Mouse (Mus musculus): Measurements from ENCODE around the gene Ccm2l. TPM values are rescaled to one million over a fixed set of nuclear protein-coding genes. Genes with fewer than 3 reads are reported as not detected.

Gene Ccm2l
- polyA plus RNA-seq, 1 experiment from 2014 or later, result 5.1 TPM

DNA sequence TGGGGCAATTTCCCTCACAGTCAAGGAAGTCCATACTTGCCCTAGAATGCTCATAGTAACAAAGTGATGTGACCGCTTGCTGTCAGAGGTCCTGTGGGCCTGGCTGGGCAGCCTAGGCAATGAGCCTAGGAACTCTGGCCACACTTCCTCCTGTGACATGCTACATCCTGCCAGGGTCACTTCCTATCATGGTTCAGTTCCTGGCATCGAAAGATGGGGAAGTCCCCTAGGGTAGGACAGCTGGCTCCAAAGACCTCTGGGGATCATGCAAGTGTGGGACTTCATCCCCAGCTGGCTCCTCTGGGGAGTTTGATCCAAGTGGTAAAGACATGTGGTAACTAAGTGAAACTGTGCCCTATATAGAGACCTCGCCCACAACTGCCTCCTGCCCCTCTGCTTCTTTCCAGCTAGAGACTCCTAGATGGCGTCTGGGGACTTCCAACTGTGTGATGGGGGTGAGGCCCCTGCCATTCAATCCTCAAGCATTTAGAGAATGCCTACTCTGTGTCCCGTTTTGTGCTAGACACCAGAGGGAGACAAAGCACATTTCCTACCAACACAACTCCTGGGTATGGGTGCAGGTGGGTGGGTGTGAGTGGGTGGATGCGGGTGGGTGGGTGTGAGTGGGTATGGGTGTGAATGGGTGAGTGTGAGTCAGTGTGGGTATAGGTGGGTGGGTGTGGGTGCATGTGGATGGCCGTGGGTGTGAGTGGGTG is 18.7 kb downstream of the Ccm2l start:
- Histone ChIP-seq H3K27me3 (ENCODE audit: insufficient read depth, poor library complexity, severe bottlenecking) (0 out of 2 replicates have a peak, but pooled peaks cover 2% of the 10 kb centered on the region), H3K9me3 (no peaks in the 10 kb centered on the region), H3K4me3 (no peak overlapping the region), H3K4me1 (peaks cover 9% of the 10 kb centered on the region), H3K27ac (peak overlapping the region; percentile 19; the same call in 1 of the 2 replicates), H3K36me3 (no peaks in the 10 kb centered on the region)
- DNase-seq (ENCODE audit: low spot score), result no peak
- WGBS, result 56% methylated on average over 7 of the region's 7 CpGs

DNA sequence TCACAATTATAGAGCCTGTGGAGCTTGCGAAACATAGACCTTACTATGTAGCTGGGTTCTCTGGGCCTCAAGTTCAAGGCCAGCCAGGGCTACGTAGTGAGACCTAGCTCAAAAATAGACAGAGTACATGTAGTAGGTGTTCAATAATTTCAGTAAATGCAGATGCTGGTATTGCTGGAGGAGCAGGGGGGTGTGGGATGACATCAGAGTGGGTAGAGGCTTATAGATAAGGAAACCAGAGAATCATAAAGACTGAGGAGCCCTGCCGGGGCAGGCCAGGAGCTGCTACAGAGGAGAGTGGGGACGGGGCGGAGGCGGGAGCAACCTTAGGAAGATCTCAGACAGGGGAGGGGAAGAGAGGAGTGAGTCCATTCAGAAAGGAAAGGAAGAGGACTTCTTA is 19.8 kb downstream of the Ccm2l start:
- Histone ChIP-seq H3K27me3 (ENCODE audit: insufficient read depth, poor library complexity, severe bottlenecking) (no peaks in the 10 kb centered on the region), H3K4me1 (peaks cover 13% of the 10 kb centered on the region), H3K27ac (no peak overlapping the region), H3K36me3 (no peaks in the 10 kb centered on the region), H3K4me3 (no peak overlapping the region), H3K9me3 (no peaks in the 10 kb centered on the region)
- DNase-seq (ENCODE audit: low spot score), result no peak
- 69% methylated on average over 6 of the region's 6 CpGs for WGBS

DNA sequence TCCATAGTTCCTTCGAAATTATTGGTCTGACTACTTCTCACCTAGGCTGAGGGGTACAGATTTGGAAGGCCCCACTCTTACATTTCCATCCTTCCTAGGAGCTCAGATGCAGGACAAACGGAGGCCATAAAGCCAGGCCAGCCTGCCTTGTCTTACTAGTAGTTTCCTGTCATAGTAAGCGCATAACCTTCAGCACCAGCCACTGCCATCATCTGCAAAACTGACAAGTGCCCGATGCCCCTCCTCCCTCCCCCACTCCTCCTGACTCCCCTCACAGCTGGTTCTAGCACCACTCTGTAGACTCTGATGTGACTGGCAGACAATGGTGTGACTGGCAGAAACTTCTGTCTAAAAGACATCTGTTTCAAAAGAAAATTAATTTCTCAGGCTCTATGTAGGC is 20.4 kb downstream of the Ccm2l start:
- no peak overlapping the region for H3K27ac ChIP-seq
- 85% methylated on average over 4 of the region's 4 CpGs for WGBS
- no peak for DNase-seq (ENCODE audit: low spot score)
- H3K4me3 ChIP-seq, result no peak overlapping the region
- no peaks in the 10 kb centered on the region for H3K9me3 ChIP-seq
- peaks cover 13% of the 10 kb centered on the region for H3K4me1 ChIP-seq
- no peaks in the 10 kb centered on the region for H3K27me3 ChIP-seq (ENCODE audit: insufficient read depth, poor library complexity, severe bottlenecking)
- H3K36me3 ChIP-seq, result no peaks in the 10 kb centered on the region

DNA sequence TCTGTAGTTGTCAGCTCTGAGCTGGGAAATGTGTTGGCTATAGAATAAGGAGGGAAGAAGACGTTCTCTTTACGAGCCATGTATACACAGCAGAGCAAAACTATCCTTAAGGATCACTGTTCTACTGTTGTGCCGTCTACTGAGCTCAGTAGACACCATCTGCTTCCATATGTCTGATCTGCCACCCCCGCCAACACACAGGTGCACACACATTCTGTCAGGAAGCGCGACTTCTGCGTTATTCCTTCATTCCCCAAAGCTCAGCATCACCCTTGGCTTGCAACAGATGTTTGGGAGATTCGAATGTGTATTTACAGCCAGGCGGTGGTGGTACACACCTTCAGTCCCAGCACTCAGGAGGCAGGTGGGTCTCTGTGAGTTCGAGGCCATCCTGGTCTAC is 21.3 kb downstream of the Ccm2l start:
- no peaks in the 10 kb centered on the region for H3K27me3 ChIP-seq (ENCODE audit: insufficient read depth, poor library complexity, severe bottlenecking)
- no peak overlapping the region for H3K27ac ChIP-seq
- peaks cover 12% of the 10 kb centered on the region for H3K4me1 ChIP-seq
- WGBS, result 83% methylated on average over 10 of the region's 10 CpGs
- H3K4me3 ChIP-seq, result no peak overlapping the region
- no peaks in the 10 kb centered on the region for H3K36me3 ChIP-seq
- no peak for DNase-seq (ENCODE audit: low spot score)
- no peaks in the 10 kb centered on the region for H3K9me3 ChIP-seq

DNA sequence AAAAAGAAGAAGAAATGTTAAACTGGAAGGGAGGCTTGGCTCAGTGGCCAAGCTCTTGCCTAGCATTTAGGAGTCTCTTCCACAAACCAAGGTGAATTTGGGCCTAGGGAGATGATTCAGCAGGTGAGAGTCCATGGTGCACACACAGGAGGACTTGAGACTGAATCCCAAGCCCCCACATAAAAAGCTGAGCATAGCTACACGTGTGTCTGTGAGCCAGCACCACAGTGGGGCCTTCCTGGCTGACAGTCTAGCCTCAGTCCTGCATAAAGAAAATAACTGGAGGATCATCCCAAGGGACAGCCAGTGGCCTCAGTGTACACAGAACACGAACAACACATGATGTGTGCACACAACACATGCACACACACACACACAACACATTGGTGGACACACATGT is 23.6 kb downstream of the Ccm2l start:
- Histone ChIP-seq H3K4me1 (peaks cover 11% of the 10 kb centered on the region), H3K36me3 (no peaks in the 10 kb centered on the region), H3K27me3 (ENCODE audit: insufficient read depth, poor library complexity, severe bottlenecking) (no peaks in the 10 kb centered on the region), H3K27ac (no peak overlapping the region), H3K4me3 (no peak overlapping the region), H3K9me3 (no peaks in the 10 kb centered on the region)
- no peak for DNase-seq (ENCODE audit: low spot score)
- 75% methylated on average over 2 of the region's 2 CpGs for WGBS

DNA sequence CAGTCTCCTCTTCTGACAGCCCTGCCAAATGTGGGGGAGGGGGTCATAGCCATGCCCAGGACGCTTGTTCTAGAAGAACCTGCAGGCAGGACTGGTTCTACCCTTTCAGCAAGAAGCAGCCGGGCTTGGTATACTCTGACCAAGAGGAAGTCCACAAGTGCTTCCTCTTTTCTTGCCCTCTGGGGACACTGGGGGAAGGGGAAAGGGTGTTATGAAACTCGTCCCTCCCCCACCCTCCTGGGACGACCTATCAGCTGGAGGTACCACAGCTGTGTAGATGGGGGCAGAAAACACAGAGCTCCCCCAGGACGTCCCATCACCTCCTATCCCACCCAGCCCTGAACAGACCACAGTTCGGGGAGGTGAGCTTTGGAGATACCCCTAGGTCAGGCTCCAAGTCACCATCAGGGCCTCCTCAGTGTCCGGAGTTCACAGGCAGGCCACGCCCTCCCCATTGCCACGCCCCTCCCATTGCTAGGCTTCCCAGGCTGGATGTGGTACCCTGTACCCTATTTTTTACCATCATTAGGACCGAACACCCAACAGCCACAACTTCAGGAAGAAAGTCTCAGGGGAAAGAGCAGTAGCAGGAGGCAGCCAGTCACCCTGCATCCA is 24.9 kb downstream of the Ccm2l start:
- no peak for DNase-seq (ENCODE audit: low spot score)
- Histone ChIP-seq H3K36me3 (no peaks in the 10 kb centered on the region), H3K4me1 (peaks cover 9% of the 10 kb centered on the region; the same call in 1 of the 2 replicates), H3K27me3 (ENCODE audit: insufficient read depth, poor library complexity, severe bottlenecking) (no peaks in the 10 kb centered on the region), H3K4me3 (no peak overlapping the region), H3K9me3 (no peaks in the 10 kb centered on the region), H3K27ac (no peak overlapping the region)
- WGBS, result 31% methylated on average over 10 of the region's 10 CpGs

DNA sequence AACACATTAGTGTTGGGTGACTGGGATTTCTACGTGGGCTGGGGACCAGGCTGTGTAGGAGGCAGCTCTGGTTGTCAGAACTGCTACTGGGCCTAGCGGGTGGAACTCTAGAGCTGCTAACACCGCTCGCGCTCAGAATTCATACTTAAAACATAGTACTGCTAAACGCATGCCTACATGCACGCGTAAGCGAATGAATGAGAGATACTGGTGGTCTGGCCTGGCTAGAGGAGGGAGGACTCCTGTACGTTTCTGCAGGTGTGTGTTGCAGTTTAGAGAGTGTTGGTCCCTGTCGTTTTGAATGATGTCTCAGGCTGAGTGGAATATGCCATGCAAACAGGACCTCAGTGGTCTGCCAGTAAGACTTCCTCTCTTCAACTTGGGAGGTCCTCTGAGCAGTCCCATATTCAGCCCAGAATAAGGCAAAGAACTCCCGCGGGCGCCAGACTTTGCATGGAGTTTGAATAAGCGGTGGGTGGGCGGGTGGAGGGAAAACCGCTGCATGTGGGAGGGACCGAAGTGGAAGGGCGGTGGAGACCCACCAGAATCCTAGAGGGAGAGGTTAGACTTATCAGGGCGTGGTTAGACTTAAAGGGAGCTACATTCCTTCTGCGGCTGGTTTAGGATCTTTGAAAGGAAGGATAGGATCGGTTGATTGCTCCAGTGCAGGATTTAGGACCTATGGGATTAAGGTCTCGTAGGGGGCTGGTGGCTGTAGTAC is 41.5 kb downstream of the Ccm2l start:
- 33% methylated on average over 23 of the region's 23 CpGs for WGBS
- H3K4me1 ChIP-seq, result peaks cover 19% of the 10 kb centered on the region
- H3K27me3 ChIP-seq (ENCODE audit: insufficient read depth, poor library complexity, severe bottlenecking), result peaks cover 91% of the 10 kb centered on the region
- H3K9me3 ChIP-seq, result no peaks in the 10 kb centered on the region
- H3K27ac ChIP-seq, result no peak overlapping the region
- no peak for DNase-seq (ENCODE audit: low spot score)
- H3K4me3 ChIP-seq, result peak overlapping the region; percentile 68
- no peaks in the 10 kb centered on the region for H3K36me3 ChIP-seq

DNA sequence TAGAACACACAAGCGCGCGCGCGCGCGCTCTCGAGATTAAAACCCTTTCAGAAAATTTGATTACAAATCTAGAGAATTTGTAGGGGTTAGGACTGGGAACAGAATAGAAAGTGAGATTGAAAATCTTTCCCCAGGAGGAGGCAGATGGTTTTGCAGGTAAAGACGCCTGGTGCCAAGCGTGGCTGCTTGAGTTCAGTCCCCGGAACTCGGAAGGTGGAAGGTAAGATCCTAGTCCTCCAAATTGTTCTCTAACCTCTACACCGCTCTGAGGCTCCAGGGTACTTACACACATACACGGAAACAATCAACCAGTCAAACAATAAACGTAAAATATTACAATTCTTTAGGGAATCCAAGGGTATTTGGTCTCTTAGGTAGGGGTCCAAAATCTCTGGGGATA is 42.0 kb downstream of the Ccm2l start:
- peaks cover 19% of the 10 kb centered on the region for H3K4me1 ChIP-seq
- WGBS, result 2% methylated on average over 15 of the region's 15 CpGs
- DNase-seq (ENCODE audit: low spot score), result no peak
- no peaks in the 10 kb centered on the region for H3K36me3 ChIP-seq
- peak overlapping the region; percentile 68 for H3K4me3 ChIP-seq
- H3K27me3 ChIP-seq (ENCODE audit: insufficient read depth, poor library complexity, severe bottlenecking), result peaks cover 94% of the 10 kb centered on the region
- H3K27ac ChIP-seq, result no peak overlapping the region
- no peaks in the 10 kb centered on the region for H3K9me3 ChIP-seq

DNA sequence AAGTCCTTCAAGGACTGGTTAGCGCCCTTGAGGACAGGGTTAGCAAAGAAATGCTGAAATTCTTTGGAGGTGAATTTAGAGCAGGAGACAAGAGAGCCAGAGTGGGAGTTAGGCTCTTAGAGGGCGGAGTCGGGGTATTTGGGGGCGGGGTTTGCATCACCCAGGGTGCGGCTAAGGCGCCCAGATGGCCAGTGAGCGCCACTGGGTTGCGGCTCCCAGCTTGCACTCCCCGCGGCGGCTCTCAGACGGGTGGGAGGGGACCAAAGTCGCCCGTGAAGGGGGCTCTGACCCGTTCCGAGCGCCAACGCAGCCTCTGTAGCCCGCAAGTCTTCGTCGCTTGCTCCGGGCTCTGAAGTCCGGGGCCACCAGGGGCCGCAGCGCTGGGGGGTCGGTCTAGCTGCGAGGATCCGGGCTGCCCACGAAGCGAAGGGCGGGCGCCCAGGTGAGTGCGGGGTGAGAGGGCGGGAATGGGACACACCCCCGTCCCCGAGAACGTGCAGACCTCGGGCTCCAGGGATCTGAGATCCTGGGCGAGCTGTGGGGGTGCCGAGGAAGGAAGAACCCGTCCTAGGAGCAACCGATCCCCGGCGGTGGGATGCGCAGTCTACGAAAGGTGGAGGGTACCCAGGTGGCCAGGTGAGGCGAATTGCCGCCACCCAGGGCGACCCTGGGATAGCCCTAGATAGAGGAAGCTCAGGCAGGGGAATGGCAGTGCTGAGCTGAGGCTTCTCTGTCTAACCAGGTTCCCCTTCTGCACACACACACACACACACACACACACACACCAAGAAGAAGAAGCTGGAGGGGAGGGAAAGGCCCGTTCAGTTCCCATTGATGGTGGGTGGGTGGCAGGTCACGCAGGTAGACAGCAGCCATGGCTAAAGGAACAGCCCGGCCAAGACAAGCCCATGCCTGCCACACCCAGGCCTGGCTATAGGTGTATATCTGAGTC is 42.8 kb downstream of the Ccm2l start, which contains the start of gene Hck:
Gene Hck, plus strand, starts transcription at position 156 of the 952 bp plus-strand sequence.
- peaks cover 95% of the 10 kb centered on the region for H3K27me3 ChIP-seq (ENCODE audit: insufficient read depth, poor library complexity, severe bottlenecking)
- H3K9me3 ChIP-seq, result no peaks in the 10 kb centered on the region
- peak within 1 kb of the TSS; percentile 36; the same call in 1 of the 2 replicates for H3K27ac ChIP-seq
- peak within 1 kb of the TSS; percentile 68 for H3K4me3 ChIP-seq
- no peaks in the 10 kb centered on the region for H3K36me3 ChIP-seq
- WGBS, result 3% methylated on average over 52 of the region's 52 CpGs
- peaks cover 19% of the 10 kb centered on the region for H3K4me1 ChIP-seq
- DNase-seq (ENCODE audit: low spot score), result no peak

DNA sequence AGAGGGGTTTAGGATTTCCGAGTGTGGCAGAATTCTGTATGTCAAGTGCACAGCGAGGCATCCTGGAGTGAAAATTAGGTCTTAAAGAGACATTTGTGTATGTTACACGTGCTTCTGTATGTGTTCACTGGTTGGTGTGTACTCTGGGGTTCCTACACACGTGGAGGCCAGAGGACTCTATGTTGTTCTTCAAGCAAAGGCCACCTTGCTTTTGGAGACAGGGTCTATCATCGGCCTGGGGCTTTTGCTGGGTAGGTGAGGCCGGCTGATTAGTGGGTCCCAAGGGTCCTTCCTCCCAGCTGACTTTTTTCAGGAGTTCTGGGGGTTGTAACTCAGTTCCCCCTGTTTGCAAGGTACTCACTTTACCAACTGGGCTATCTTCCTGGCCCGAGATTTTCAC is 43.8 kb downstream of the Ccm2l start:
- 60% methylated on average over 7 of the region's 7 CpGs for WGBS

DNA sequence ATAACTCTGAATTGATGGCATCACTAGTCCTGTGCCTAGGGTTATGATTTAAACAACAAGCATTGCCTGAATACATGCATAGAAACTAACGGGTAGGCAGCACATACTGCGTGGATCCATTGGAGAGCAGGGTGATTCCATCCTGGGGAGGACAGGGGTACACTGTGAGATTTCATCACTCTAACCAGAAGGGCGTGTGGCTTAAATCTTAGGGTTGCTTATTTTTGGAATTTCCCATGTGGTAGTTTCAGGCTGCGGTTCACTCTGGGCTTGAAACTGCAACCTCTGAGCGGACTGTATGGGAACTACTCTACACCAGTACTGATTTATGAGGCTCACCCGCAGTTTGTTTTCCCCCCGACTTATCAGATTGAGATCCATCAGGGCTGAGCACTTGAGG is 45.5 kb downstream of the Ccm2l start:
- no peaks in the 10 kb centered on the region for H3K9me3 ChIP-seq
- WGBS, result 78% methylated on average over 7 of the region's 7 CpGs
- DNase-seq (ENCODE audit: low spot score), result no peak
- H3K27me3 ChIP-seq (ENCODE audit: insufficient read depth, poor library complexity, severe bottlenecking), result peaks cover 74% of the 10 kb centered on the region
- H3K4me1 ChIP-seq, result peaks cover 19% of the 10 kb centered on the region
- no peaks in the 10 kb centered on the region for H3K36me3 ChIP-seq
- H3K27ac ChIP-seq, result no peak overlapping the region
- H3K4me3 ChIP-seq, result no peak overlapping the region

More for the DNA sequence above, 43.8 kb downstream of the Ccm2l start:
- Histone ChIP-seq H3K9me3 (no peaks in the 10 kb centered on the region), H3K27me3 (ENCODE audit: insufficient read depth, poor library complexity, severe bottlenecking) (peaks cover 91% of the 10 kb centered on the region), H3K4me1 (peaks cover 19% of the 10 kb centered on the region), H3K27ac (no peak overlapping the region), H3K4me3 (no peak overlapping the region), H3K36me3 (no peaks in the 10 kb centered on the region)
- DNase-seq (ENCODE audit: low spot score), result no peak

DNA sequence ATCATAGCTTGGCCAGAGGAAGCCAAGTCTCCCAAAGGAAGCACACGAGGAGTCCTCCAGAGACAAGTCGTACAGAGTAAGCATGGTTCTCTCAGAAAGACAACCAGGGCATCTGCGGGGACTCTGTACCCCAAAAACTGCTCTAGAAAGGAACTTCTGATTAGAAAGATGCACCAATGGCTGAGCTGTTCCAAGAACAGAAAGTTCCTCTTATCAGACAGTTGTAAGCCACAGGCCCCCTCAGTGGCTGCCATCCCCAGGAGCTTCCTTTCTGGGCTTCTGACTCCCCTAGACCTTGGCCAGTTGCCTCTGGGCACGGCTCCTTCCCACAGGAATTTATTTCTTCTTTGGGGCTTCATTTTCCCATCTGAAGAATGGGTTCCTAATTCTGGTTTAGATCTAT is 49.9 kb downstream of the Ccm2l start:
- H3K4me3 ChIP-seq, result no peak overlapping the region
- no peaks in the 10 kb centered on the region for H3K36me3 ChIP-seq
- no peak overlapping the region for H3K27ac ChIP-seq
- no peaks in the 10 kb centered on the region for H3K9me3 ChIP-seq
- H3K27me3 ChIP-seq (ENCODE audit: insufficient read depth, poor library complexity, severe bottlenecking), result peaks cover 36% of the 10 kb centered on the region
- WGBS, result 75% methylated on average over 4 of the region's 4 CpGs
- no peak for DNase-seq (ENCODE audit: low spot score)
- no peaks in the 10 kb centered on the region for H3K4me1 ChIP-seq
